Mouse (Mus musculus) adrenal gland, adult 2 months (tissue): ENCODE results near the gene Dut. TPM values are rescaled to one million over a fixed set of nuclear protein-coding genes. Genes with fewer than 3 reads are reported as not detected.

Source experiments
- DNase-seq: peaks from one replicate; pipeline ENCODE4 v3.0.0; 2021
- polyA plus RNA-seq: library from polyadenylated mRNA; depleted of rRNA; stranded (reverse); fragments of >200 nt; gene quantifications from 2 replicates; pipeline ENCODE4 v1.2.3, GENCODE M21; 2012; rRNA removed
- total RNA-seq, 2 experiments: library from RNA; stranded (reverse); gene quantifications; 2 replicates each; pipeline ENCODE4 v1.2.3; 2021

Dut gene
- total and polyA plus RNA-seq, 3 experiments, result 15.7 to 50.0 (median 23.6) TPM

GRCm38 (mm10) chr2:125303764-125304384, 56.9 kb downstream of the Dut start:
- DNase-seq, result no peak

GRCm38 (mm10) chr2:125304746-125305145, 57.8 kb downstream of the Dut start:
- DNase-seq, result no peak

GRCm38 (mm10) chr2:125305671-125306070, 58.7 kb downstream of the Dut start:
- DNase-seq, result no peak

Other genes starting within 250 kb of the Dut start
- not detected for gene Slc24a5, start 179.1 kb upstream of the Dut start, total RNA-seq
- gene Slc24a5, start 179.1 kb upstream of the Dut start, polyA plus RNA-seq, result 0.07 TPM in 1 of 2 replicates, not detected in the other
- gene Myef2, start 123.5 kb upstream of the Dut start, total RNA-seq, result 10 to 100 TPM; 18.2 to 29.2 TPM
- gene Myef2, start 123.5 kb upstream of the Dut start, polyA plus RNA-seq, result 13.0 and 16.1 TPM in 2 replicates
- gene Ctxn2, start 110.5 kb upstream of the Dut start, total RNA-seq, result not detected
- not detected in 2 replicates for gene Ctxn2, start 110.5 kb upstream of the Dut start, polyA plus RNA-seq
- not detected for gene Slc12a1, start 94.7 kb upstream of the Dut start, total RNA-seq
- not detected in 2 replicates for gene Slc12a1, start 94.7 kb upstream of the Dut start, polyA plus RNA-seq